Mouse (Mus musculus) embryonic fibroblast, embryonic 13.5 days (primary cell): ENCODE results near the gene Bricd5. TPM values are rescaled to one million over a fixed set of nuclear protein-coding genes. Genes with fewer than 3 reads are reported as not detected.
A peak's percentile ranks its signal among the peaks of the same experiment; 100 is the strongest.

Experiments
- H3K27ac ChIP-seq: 2 replicates; pipeline ENCODE4 v1.5.1; 2012; ENCODE audit warnings: low read length, control low read depth, inconsistent platforms; ENCODE audit not compliant: insufficient read depth
- H3K4me1 ChIP-seq: 2 replicates; pipeline ENCODE4 v1.6.1; 2011; ENCODE audit warnings: low read length; ENCODE audit not compliant: control insufficient read depth, insufficient read depth
- H3K4me3 ChIP-seq: 2 replicates; pipeline ENCODE4 v1.5.1; 2011; ENCODE audit warnings: mild to moderate bottlenecking, control low read depth, low read length; ENCODE audit not compliant: insufficient read depth
- CTCF ChIP-seq: IDR thresholded peaks from 2 replicates; pipeline ENCODE4 v1.5.1; 2011; ENCODE audit warnings: mild to moderate bottlenecking, control low read depth, low read length, moderate library complexity, borderline replicate concordance; ENCODE audit not compliant: insufficient read depth
- POLR2A ChIP-seq: IDR thresholded peaks from 2 replicates; pipeline ENCODE4 v1.6.1; 2011; ENCODE audit warnings: low read depth, mild to moderate bottlenecking, control low read depth, low read length, moderate library complexity
- polyA plus RNA-seq: library from polyadenylated mRNA; stranded (reverse); fragments of >200 nt; gene quantifications from 2 replicates; pipeline ENCODE4 v1.2.4, GENCODE M21; 2011; ENCODE audit warnings: low read depth; ENCODE audit not compliant: missing spikeins, insufficient read length

Bricd5 gene
- polyA plus RNA-seq, 1 experiment: not detected

DNA sequence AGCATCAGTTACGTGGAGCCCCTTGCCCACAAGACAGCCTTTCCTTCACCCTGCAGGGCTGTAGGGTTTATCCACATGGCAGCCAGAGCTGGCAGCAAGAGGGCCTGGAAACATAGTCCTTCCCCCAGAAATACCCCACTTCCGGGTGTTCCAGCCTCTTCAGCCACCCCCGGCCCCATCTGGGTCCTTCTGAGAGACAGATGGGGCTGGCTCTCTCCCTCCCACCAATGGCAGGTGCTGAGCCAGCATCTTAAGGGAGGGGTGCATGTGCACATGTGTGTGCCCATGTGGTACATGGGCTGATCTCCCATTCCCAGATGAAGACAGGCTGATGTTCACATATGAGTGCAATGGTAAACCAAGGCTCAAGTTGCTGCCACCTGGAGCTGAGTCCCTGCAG is 21.8 kb downstream of the Bricd5 start:
- H3K27ac ChIP-seq: no peak overlapping the region
- H3K4me1 ChIP-seq: no peaks in the 10 kb centered on the region
- no peak overlapping the region for H3K4me3 ChIP-seq
- TF ChIP-seq CTCF: no peak
- TF ChIP-seq POLR2A: no peak

- no peak for TF ChIP-seq POLR2A
- no peak for TF ChIP-seq CTCF
- no peak overlapping the region for H3K27ac ChIP-seq
- H3K4me3 ChIP-seq: no peak overlapping the region
- H3K4me1 ChIP-seq: no peaks in the 10 kb centered on the region
Observed at GRCm38 (mm10) chr17:24496026-24496425, 22.3 kb downstream of the Bricd5 start.

DNA sequence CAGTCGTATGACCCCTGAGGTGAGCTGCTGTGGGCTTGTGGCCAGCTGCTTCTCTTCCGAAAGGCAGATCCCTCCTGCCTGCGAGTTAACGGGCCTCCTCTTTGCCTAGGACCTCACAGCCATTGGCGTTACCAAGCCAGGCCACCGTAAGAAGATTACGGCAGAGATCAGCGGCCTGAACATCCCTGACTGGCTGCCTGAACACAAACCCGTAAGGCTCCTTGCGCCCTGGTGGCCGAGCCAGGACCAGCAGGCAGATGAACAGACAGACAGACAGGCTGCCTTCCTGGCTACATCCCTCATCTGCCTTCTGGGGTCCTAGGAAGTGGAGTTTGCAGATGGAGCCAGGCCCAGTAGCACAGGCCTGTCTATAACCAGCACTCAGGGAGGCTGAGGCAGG is 28.5 kb downstream of the Bricd5 start:
- Histone ChIP-seq H3K4me1 (no peaks in the 10 kb centered on the region), H3K4me3 (no peak overlapping the region), H3K27ac (no peak overlapping the region)
- peak; percentile 54; the same call in 1 of the 2 replicates for TF ChIP-seq CTCF
- no peak for TF ChIP-seq POLR2A

DNA sequence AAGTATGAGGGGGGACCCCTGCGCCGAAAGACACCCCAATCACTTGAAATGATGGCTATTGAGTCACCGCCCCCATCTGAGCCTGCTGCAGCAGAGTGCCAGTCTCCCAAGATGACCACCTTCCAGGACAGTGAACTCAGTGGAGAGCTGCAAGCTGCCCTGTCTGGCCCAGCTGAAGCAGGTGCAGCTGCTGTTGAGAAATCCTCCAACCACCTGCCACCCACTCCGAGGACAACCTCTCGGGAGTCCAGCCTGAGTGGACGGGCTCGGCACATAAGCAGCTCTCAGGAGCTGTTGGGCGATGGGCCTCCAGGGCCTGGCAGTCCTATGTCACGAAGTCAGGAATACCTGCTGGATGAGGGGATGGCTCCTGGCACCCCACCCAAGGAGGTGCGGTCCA is 30.4 kb downstream of the Bricd5 start:
- TF ChIP-seq POLR2A (no peak), CTCF (no peak)
- no peak overlapping the region for H3K27ac ChIP-seq
- no peaks in the 10 kb centered on the region for H3K4me1 ChIP-seq
- no peak overlapping the region for H3K4me3 ChIP-seq

DNA sequence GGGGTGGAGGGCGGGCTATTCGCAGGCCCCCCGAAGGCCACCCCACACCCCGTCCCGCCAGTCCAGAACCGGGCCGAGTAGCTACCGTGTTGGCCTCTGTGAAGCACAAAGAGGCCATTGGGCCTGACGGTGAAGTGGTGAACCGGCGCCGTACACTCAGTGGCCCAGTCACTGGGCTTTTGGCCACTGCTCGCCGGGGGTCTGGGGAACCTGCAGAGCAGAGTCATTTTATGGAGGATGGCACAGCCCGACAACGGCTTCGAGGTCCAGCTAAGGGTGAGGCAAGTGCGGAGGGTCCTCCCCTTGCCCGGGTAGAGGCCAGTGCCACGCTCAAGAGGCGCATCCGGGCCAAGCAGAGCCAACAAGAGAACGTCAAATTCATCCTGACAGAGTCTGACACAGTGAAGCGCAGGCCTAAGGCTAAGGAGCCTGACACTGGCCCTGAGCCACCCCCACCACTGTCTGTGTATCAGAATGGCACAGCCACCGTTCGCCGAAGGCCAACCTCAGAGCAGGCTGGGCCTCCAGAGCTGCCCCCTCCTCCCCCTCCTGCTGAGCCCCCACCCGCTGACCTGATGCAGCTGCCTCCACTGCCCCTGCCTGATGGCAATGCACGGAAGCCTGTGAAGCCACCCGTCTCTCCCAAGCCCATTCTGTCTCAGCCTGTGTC is 31.7 kb downstream of the Bricd5 start:
- Histone ChIP-seq H3K4me3 (no peak overlapping the region), H3K27ac (no peak overlapping the region), H3K4me1 (no peaks in the 10 kb centered on the region)
- TF ChIP-seq CTCF: no peak
- no peak for TF ChIP-seq POLR2A

DNA sequence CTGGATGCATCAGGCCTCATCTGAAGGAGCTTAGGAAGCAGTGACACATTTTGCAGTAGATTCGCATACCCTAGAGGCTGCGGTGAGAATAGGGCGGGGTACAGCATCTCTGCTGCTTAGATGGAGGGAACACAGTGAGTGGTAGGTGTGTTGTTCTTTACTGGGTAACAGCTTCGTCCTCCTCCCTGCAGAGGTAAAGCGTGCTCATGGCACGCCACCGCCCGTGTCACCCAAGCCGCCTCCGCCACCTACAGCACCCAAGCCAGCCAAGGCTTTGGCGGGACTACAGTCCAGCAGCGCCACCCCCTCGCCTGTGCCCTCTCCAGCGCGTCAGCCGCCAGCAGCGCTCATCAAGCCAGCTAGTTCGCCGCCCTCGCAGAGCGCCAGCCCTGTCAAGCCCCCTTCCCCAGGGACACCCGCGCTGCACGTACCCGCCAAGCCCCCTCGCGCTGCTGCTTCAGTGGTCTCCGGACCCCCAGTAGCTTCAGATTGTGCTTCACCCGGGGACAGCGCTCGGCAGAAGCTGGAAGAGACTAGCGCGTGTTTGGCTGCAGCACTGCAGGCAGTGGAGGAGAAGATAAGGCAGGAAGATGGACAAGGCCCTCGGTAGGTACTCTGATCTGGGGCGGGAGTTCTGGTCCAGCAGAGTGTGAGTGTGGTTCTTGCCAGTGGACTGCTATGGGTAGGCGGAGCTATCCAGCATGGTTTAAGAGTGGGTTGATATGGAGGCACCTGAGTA is 32.8 kb downstream of the Bricd5 start:
- TF ChIP-seq CTCF: no peak
- no peak for TF ChIP-seq POLR2A
- no peaks in the 10 kb centered on the region for H3K4me1 ChIP-seq
- H3K27ac ChIP-seq: no peak overlapping the region
- no peak overlapping the region for H3K4me3 ChIP-seq

DNA sequence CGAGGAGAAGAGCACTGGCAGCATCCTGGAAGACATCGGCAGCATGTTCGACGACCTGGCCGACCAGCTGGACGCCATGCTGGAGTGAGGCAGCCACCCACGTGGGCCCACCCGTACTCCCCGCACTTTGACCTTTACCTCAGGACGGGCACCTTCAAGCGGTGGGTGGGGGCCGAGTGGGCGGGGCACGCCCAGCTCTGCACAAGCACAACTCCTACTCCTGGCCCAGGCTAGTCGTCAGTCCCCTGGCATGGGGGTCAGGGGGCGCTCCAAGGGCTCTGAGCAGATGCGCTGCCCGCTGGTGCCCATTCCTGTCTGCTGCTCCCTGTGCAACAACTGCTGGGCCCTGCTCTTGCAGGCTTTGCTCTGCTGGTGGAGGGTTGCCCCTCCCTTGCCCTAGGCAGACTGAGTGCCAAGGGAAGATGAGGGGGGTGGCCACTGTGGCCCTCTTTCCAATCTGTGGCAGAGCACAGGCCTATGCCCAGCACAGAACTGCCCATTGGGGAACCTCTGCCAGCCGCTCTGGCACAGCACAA is 33.5 kb downstream of the Bricd5 start:
- Histone ChIP-seq H3K4me3 (no peak overlapping the region), H3K27ac (no peak overlapping the region), H3K4me1 (no peaks in the 10 kb centered on the region)
- TF ChIP-seq CTCF (no peak), POLR2A (no peak)

DNA sequence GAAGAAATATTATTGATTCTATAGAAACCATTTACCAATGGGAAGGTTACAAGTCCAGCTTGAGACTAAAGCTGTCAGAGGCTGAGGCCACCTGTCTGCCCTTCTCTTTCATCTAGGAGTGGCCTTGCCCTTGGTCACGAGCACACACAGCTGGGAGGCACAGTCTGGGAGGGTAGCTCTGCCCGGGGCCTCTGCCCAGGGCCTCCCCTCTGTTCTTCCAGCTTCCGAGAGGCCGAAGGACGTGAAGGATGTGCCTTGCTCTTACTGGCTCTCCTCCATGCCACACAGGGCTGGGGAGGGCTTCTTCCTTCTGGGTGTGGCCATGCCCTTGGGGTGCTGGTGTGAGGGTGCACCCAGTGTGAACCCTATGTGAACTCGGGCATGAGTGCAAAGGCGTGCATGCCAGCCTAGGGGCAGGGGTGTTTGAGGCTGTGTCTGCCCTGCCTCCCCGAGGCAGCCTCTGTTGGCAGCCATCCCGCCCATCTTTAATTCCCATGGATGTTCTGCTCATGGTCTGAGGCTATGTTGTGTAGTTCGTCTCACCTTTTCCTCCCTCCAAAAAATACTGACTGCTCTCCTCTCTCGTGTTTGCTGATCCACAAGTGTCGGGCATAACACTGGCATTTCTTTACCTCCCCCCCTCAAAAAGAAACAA is 34.2 kb downstream of the Bricd5 start:
- Histone ChIP-seq H3K27ac (no peak overlapping the region), H3K4me1 (no peaks in the 10 kb centered on the region), H3K4me3 (no peak overlapping the region)
- TF ChIP-seq CTCF: no peak

- Histone ChIP-seq H3K27ac (no peak overlapping the region), H3K4me3 (no peak overlapping the region), H3K4me1 (no peaks in the 10 kb centered on the region)
- TF ChIP-seq CTCF (no peak), POLR2A (no peak)
Observed at GRCm38 (mm10) chr17:24513609-24514008, 39.9 kb downstream of the Bricd5 start.
